In the genomic region with DNA sequence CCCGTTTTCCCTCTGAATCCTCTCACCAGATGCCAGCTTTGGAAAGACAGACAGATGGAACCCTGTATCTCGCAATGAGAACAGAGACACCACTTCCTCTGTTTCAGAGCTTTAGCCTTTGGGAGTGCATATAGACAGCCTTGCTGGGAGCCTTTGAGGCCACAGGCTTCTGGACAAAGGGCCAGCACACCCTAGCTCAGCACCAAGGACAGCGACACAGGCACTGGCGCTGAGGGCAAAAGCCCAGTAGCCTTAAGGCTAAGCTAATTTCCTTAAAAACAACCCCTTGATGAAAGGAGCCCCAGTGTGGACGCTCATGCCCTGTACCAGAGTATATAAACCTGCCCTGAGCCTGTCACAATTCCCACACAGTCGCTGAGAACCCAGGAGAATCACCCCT, we compare ENCODE assay signal across 8 mouse cellular contexts.
DNase-seq lines count a peak whose midpoint lies in the region; ATAC-seq and TF ChIP-seq lines count a peak whose summit lies in the region.
"Had no signal": no experiment of that assay in that cellular context is flagged by ENCODE, and none has a peak within 500 bp of the region (broad histone marks: within the 10 kb centered on the region; RNA-seq: fewer than 3 reads in every experiment).

No protein-coding gene starts in this region.

- no peak overlapping the region for H3K27ac ChIP-seq in liver, embryonic 12.5 days
- no peak overlapping the region for H3K27ac ChIP-seq in thymus, adult 2 months (ENCODE audit: control insufficient read depth, insufficient read depth, low read length)
- H3K27ac ChIP-seq: lung, embryonic 15.5 days had no signal

- DNase-seq in liver: peak; percentile 42
- peak; percentile 76 for DNase-seq in ZHBTc4 (ENCODE audit: low read depth, low spot score)
- DNase-seq in embryo, embryonic 11.5 days (ENCODE audit: low read depth, low spot score): peak; percentile 57
- DNase-seq in thymus, adult 2 months: no peak
- DNase-seq in thymus, adult 18-20 months: no peak

- no peaks in the 10 kb centered on the region for H3K27me3 ChIP-seq in liver, embryonic 12.5 days (replicated peaks)
- H3K27me3 ChIP-seq in myocyte (ENCODE audit: control insufficient read depth, insufficient read depth, insufficient read length): no peaks in the 10 kb centered on the region
- no peaks in the 10 kb centered on the region for H3K27me3 ChIP-seq in thymus, adult 2 months (ENCODE audit: control insufficient read depth, insufficient read depth, low read length)
- H3K27me3 ChIP-seq: lung, embryonic 15.5 days had no signal

- no peaks in the 10 kb centered on the region for H3K4me1 ChIP-seq in liver, embryonic 12.5 days
- H3K4me1 ChIP-seq in thymus, adult 2 months (replicated peaks; ENCODE audit: control insufficient read depth, insufficient read depth, low read length): no peaks in the 10 kb centered on the region
- H3K4me1 ChIP-seq: lung, embryonic 15.5 days had no signal

- H3K9me3 ChIP-seq in liver, embryonic 12.5 days (replicated peaks): no peaks in the 10 kb centered on the region; the same call in 1 of the 2 replicates
- H3K9me3 ChIP-seq: lung, embryonic 15.5 days had no signal

- TF ChIP-seq CTCF in thymus, adult 2 months (IDR thresholded peaks at IDR 0.05; ENCODE audit: borderline replicate concordance, control insufficient read depth, extremely low read depth, insufficient read depth, low read length, poor library complexity): no peak

- H3K79me2 ChIP-seq in myocyte (ENCODE audit: control insufficient read depth, insufficient read depth): no peaks in the 10 kb centered on the region

- H3K9ac ChIP-seq in liver, embryonic 12.5 days: no peak overlapping the region
- H3K9ac ChIP-seq: lung, embryonic 15.5 days had no signal

- ATAC-seq in liver, embryonic 12.5 days: no peak

- TF ChIP-seq POLR2A in myocyte (IDR thresholded peaks at IDR 0.05; ENCODE audit: insufficient read length, low read depth): no peak
- TF ChIP-seq POLR2A in thymus, adult 2 months (IDR thresholded peaks at IDR 0.05; ENCODE audit: control insufficient read depth, extremely low read depth, insufficient read depth, low read length, poor library complexity): no peak

- H3ac ChIP-seq in myocyte (ENCODE audit: control insufficient read depth, insufficient read length): no peak overlapping the region

- no peak overlapping the region for H3K4me2 ChIP-seq in liver, embryonic 12.5 days
- no peak overlapping the region for H3K4me2 ChIP-seq in myocyte (ENCODE audit: low read depth)
- H3K4me2 ChIP-seq: lung, embryonic 15.5 days had no signal

- H3K36me3 ChIP-seq in liver, embryonic 12.5 days: no peaks in the 10 kb centered on the region
- no peaks in the 10 kb centered on the region for H3K36me3 ChIP-seq in myocyte (ENCODE audit: control insufficient read depth, insufficient read depth)
- no peaks in the 10 kb centered on the region for H3K36me3 ChIP-seq in thymus, adult 2 months (ENCODE audit: control insufficient read depth, insufficient read depth, low read length)
- H3K36me3 ChIP-seq: lung, embryonic 15.5 days had no signal

- H3K4me3 ChIP-seq in liver, embryonic 12.5 days: no peak overlapping the region
- no peak overlapping the region for H3K4me3 ChIP-seq in myocyte
- H3K4me3 ChIP-seq in thymus, adult 2 months (ENCODE audit: control insufficient read depth, insufficient read depth, low read length): no peak overlapping the region
- H3K4me3 ChIP-seq: lung, embryonic 15.5 days had no signal

- 26% methylated on average over 6 of the region's 6 CpGs for WGBS in liver, embryonic 12.5 days (ENCODE audit: insufficient replicate concordance)
- 31% methylated on average over 6 of the region's 6 CpGs for WGBS in thymus, adult 2 months

TF ChIP-seq in myocyte, 11 proteins besides CTCF, POLR2A, EP300 and RAD21:
- TF ChIP-seq USF1 (IDR thresholded peaks at IDR 0.05; ENCODE audit: low read depth) (no peak), REST (IDR thresholded peaks at IDR 0.05; ENCODE audit: insufficient read depth, insufficient read length) (peak; percentile 81), SRF (IDR thresholded peaks at IDR 0.05; ENCODE audit: control insufficient read depth, insufficient read length, low read depth) (no peak), MYOG (IDR thresholded peaks at IDR 0.05; ENCODE audit: control insufficient read depth in 1 of 3, insufficient read depth in 1 of 3, insufficient read length in 2 of 3, low read depth in 2 of 3) (no peak)
TF ChIP-seq in myocyte: peak in this region for 1.

Comparison
In these comparisons a context has a peak if more than half of its experiments do, and no peak if none do; other contexts are left out.
1. DNase-seq: peak in liver (single experiment), ZHBTc4 (single experiment) and embryo, embryonic 11.5 days (single experiment); none in thymus, adult 2 months (single experiment) and thymus, adult 18-20 months (0 of 2).